Mouse (Mus musculus) intestine, embryonic 14.5 days (tissue): Measurements from ENCODE around the gene Lefty1. TPM values are rescaled to one million over a fixed set of nuclear protein-coding genes. Genes with fewer than 3 reads are reported as not detected.

ENCODE experiments used
- ATAC-seq: fragments of 200-750 bp; cut with Nextera tagmentation; replicated peaks from 2 replicates; pipeline ENCODE4 v1.8.0; 2017; ENCODE audit warnings: low read depth, moderate number of reproducible peaks, moderate TSS enrichment, moderate library complexity; ENCODE audit not compliant: low FRiP score, low TSS enrichment
- DNase-seq: peaks from one replicate; pipeline ENCODE4 v3.0.0-alpha.2; 2018; ENCODE audit warnings: low spot score
- H3K27ac ChIP-seq: fragments of 300-500 bp; sonication (generic); 2 replicates; pipeline ENCODE4 v1.5.1; 2014; ENCODE audit warnings: low read depth, mild to moderate bottlenecking, control low read depth
- H3K27me3 ChIP-seq: fragments of 300-500 bp; sonication (generic); replicated peaks from 2 replicates; pipeline ENCODE4 v1.6.1; 2014; ENCODE audit warnings: low read length, control low read depth; ENCODE audit not compliant: control insufficient read depth, insufficient read depth
- H3K36me3 ChIP-seq: fragments of 300-500 bp; sonication (generic); 2 replicates; pipeline ENCODE4 v1.6.1; 2014; ENCODE audit warnings: low read length, control low read depth; ENCODE audit not compliant: control insufficient read depth, insufficient read depth
- H3K4me1 ChIP-seq: fragments of 300-500 bp; sonication (generic); replicated peaks from 2 replicates; pipeline ENCODE4 v1.6.1; 2014; ENCODE audit warnings: low read length, control low read depth, mixed read lengths; ENCODE audit not compliant: control insufficient read depth, insufficient read depth
- H3K4me2 ChIP-seq: fragments of 300-500 bp; sonication (generic); 2 replicates; pipeline ENCODE4 v1.6.1; 2014; ENCODE audit warnings: low read length
- H3K4me3 ChIP-seq: fragments of 300-500 bp; sonication (generic); 2 replicates; pipeline ENCODE4 v1.5.1; 2014; ENCODE audit warnings: low read depth, low read length, control low read depth, mixed read lengths
- H3K9ac ChIP-seq: fragments of 300-500 bp; sonication (generic); 2 replicates; pipeline ENCODE4 v1.6.1; 2014; ENCODE audit warnings: mild to moderate bottlenecking, low read length
- H3K9me3 ChIP-seq: fragments of 300-500 bp; sonication (generic); 2 replicates; pipeline ENCODE4 v1.6.1; 2016; ENCODE audit warnings: low read length, control low read depth; ENCODE audit not compliant: control insufficient read depth
- WGBS: fragments of 180-500 bp; shearing (Covaris S2); extraction: QIAGEN DNeasy Blood & Tissue Kit; methylation state at CpG from one replicate; pipeline ENCODE4 v1.1.7; 2014; 5-methylcytosine and 5-hydroxymethylcytosine counted together
- polyA plus RNA-seq: library from polyadenylated mRNA; unstranded; fragments of >200 nt; fragmentation: Nextera tagmentation; extraction: Ambion mirVana; gene quantifications from 2 replicates; pipeline ENCODE4 v1.2.1, GENCODE M21; 2014

Lefty1 gene
- polyA plus RNA-seq, 1 experiment from 2014 or later: 2.1 TPM

DNA sequence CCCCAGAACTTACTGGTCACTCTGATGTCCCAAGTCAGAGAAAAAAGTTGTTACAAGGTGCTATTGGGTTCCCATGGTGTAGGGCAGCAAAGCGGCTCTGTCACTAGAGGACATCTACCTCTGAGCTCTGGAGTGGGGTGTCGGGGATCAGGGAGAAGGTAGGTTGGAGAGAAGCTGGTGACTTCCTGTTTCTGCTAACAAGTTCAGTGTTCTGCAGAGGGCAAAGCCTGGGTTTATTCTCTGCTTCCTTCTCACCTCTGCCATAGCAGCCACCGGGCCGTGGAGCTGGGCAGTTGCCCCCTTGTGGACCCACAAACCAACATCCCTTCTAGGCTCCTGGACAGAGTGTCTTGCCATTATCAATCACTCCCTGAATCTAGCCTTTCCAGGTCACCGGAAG is 22.0 kb upstream of the Lefty1 start:
- Histone ChIP-seq H3K27ac (no peak overlapping the region), H3K27me3 (no peaks in the 10 kb centered on the region), H3K9me3 (no peaks in the 10 kb centered on the region), H3K4me1 (no peaks in the 10 kb centered on the region; the same call in 1 of the 2 replicates), H3K4me3 (no peak overlapping the region), H3K4me2 (no peak overlapping the region), H3K9ac (no peak overlapping the region), H3K36me3 (peaks cover 6% of the 10 kb centered on the region)
- ATAC-seq (no peak), DNase-seq (no peak)
- WGBS: 87% methylated on average over 5 of the region's 5 CpGs

DNA sequence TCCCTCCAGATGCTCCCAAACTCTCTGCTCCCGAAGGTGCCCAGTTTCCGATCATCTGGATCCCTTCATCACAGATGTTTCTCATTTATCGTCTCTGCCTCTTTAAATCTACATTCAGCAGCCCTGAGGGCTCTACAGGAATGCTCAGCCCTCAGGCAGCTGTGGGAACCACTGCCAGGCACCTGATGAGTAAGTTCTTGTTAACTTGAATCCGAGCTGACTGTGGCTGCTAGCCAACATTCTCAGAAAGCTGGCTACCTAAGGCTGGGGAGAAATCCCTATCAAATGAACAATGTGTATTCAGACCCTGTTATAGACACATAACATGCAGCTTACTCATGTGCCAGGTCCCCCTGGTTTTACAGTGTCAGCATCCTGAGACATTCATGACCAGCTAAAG is 21.0 kb upstream of the Lefty1 start:
- 40% methylated on average over 4 of the region's 4 CpGs for WGBS
- Histone ChIP-seq H3K4me3 (no peak overlapping the region), H3K27ac (no peak overlapping the region), H3K9me3 (no peaks in the 10 kb centered on the region), H3K4me2 (no peak overlapping the region), H3K9ac (no peak overlapping the region), H3K36me3 (no peaks in the 10 kb centered on the region), H3K27me3 (no peaks in the 10 kb centered on the region), H3K4me1 (no peaks in the 10 kb centered on the region; the same call in 1 of the 2 replicates)
- no peak for DNase-seq
- no peak for ATAC-seq

DNA sequence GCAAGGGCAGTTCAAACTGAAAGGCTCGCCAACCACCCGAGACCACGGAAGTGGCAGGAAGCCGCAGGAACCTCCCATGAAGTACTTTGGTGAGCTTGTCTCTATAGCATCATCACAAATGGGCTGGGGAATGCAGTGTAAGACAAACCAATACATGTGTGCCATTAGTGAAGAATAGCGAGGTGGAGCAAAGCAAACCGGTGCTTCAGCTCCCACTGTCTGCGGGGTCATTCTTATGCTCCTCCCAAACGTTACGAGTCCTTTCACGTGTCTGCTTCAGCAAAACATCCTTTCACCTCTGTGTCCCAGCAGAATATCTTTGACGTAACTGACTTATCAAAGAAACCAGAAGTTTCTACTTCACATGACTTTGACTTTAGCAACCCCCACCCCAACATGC is 18.4 kb upstream of the Lefty1 start:
- ATAC-seq (no peak), DNase-seq (no peak)
- no peak overlapping the region for H3K9ac ChIP-seq
- H3K27me3 ChIP-seq: no peaks in the 10 kb centered on the region
- no peaks in the 10 kb centered on the region; the same call in 1 of the 2 replicates for H3K4me1 ChIP-seq
- no peaks in the 10 kb centered on the region for H3K9me3 ChIP-seq
- H3K36me3 ChIP-seq: no peaks in the 10 kb centered on the region
- no peak overlapping the region for H3K4me3 ChIP-seq
- no peak overlapping the region for H3K4me2 ChIP-seq
- 86% methylated on average over 11 of the region's 11 CpGs for WGBS
- no peak overlapping the region for H3K27ac ChIP-seq

DNA sequence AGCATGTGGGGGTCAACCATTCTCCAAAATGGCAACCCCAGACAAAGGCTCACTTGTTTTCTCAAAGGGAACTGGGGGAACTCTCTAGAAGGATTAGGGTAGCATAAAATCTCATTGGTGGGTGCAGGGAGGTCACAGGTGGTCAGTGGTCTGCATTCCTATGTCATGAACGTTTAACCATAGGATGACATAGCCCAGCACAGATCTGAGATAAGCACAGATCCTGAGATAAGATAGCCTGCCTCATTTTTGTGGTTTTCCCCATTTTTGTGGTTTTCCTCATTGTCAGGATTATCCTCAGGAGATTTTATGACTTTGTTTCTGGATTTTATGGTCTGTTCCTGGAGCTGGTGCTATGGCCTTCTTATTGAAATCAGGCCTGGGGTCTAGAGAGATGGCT is 17.8 kb upstream of the Lefty1 start:
- no peak for DNase-seq
- Histone ChIP-seq H3K27me3 (no peaks in the 10 kb centered on the region), H3K36me3 (no peaks in the 10 kb centered on the region), H3K27ac (no peak overlapping the region), H3K9ac (no peak overlapping the region), H3K4me1 (no peaks in the 10 kb centered on the region), H3K4me2 (no peak overlapping the region), H3K9me3 (no peaks in the 10 kb centered on the region), H3K4me3 (no peak overlapping the region)
- 14% methylated on average over 1 of the region's 1 CpGs for WGBS
- ATAC-seq: no peak

DNA sequence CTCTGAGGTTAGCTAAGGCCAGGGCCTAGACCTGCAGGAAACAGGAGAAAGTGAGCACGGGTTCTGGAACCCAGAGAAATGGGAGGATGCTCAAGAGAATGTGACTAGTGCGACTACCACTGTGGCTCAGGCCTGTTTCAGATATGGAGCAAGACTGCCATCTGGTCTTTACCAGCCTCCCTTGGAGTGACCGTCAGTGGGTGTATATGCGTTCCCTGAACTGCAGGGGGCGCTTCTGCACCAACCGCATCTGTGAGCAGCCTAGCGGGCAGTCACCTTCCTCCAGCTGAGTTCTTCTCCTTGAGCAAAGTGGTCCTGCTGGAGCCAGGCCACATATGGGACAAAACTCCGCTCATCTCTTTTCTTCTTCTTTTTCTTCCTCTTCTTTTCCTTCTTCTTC is 15.1 kb upstream of the Lefty1 start:
- H3K27me3 ChIP-seq: no peaks in the 10 kb centered on the region
- H3K9ac ChIP-seq: no peak overlapping the region
- H3K4me1 ChIP-seq: no peaks in the 10 kb centered on the region
- no peak overlapping the region for H3K27ac ChIP-seq
- 45% methylated on average over 8 of the region's 8 CpGs for WGBS
- DNase-seq: no peak
- no peak overlapping the region for H3K4me2 ChIP-seq
- no peaks in the 10 kb centered on the region for H3K9me3 ChIP-seq
- no peaks in the 10 kb centered on the region for H3K36me3 ChIP-seq
- H3K4me3 ChIP-seq: no peak overlapping the region
- no peak for ATAC-seq

DNA sequence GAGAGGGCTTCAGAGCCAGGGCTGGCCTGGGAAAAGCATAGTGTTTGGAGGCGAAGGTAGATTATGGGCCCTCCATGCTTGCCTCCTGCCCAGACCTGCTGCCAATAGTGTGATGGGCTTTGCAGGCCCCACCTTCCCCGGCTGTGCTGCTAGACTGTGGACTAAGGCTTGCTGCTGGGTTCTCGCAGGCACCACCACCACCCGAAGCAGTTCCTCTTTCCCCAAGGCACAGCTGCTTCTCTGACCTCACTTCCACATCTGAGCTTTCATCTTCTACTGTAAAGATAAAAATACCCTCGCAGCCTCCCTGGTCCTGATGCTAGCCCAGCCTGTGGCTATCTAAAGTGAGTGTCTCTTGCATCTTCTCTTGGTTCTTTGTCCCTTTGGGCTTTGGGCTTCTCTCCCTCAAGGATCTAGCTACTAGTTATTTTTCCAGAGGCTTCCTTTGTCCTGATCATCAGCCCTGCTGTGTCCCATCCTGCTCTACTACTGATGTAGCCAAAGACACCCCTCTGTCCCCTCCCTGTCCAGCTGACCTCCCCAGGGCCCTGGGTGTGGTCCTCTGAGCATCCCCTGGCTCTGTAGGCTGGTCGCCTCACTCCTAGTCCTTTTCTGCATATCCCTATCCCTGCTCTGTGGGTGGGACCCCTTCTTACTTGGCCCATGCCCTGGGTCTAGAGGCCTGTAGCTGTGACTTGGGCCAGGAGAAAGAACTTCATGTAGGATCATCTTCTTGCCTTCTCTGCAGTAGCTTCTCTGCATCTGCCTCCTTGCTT is 12.4 kb upstream of the Lefty1 start:
- Histone ChIP-seq H3K4me2 (no peak overlapping the region), H3K36me3 (no peaks in the 10 kb centered on the region), H3K9me3 (no peaks in the 10 kb centered on the region), H3K27ac (no peak overlapping the region), H3K27me3 (no peaks in the 10 kb centered on the region), H3K4me3 (no peak overlapping the region), H3K4me1 (no peaks in the 10 kb centered on the region), H3K9ac (no peak overlapping the region)
- 69% methylated on average over 6 of the region's 6 CpGs for WGBS
- DNase-seq: no peak
- ATAC-seq: no peak

DNA sequence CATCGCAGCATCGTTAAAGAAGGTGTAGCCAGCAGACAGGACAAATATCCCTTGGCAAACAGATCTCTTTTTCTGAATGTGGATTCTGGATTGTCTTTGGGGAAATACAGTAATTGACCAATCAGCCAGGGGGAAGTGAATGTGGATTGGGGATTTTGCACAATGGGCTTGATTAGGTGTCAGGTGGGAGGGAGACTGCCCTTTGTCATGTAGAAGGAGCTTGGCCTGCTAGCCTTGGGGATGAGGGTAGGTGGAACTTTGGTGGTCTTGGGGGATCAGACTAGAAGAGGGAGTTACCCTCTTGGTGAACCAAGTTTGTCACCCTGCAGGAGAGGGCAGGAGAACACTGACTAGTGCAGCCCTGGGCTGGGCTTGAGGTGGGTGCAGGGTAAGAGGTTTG is 10.1 kb upstream of the Lefty1 start:
- H3K27me3 ChIP-seq: no peaks in the 10 kb centered on the region
- H3K36me3 ChIP-seq: no peaks in the 10 kb centered on the region
- H3K4me3 ChIP-seq: no peak overlapping the region
- no peak for DNase-seq
- H3K9me3 ChIP-seq: no peaks in the 10 kb centered on the region
- H3K27ac ChIP-seq: no peak overlapping the region
- H3K4me1 ChIP-seq: no peaks in the 10 kb centered on the region
- no peak for ATAC-seq
- H3K4me2 ChIP-seq: no peak overlapping the region
- no peak overlapping the region for H3K9ac ChIP-seq
- WGBS: 30% methylated on average over 2 of the region's 2 CpGs

DNA sequence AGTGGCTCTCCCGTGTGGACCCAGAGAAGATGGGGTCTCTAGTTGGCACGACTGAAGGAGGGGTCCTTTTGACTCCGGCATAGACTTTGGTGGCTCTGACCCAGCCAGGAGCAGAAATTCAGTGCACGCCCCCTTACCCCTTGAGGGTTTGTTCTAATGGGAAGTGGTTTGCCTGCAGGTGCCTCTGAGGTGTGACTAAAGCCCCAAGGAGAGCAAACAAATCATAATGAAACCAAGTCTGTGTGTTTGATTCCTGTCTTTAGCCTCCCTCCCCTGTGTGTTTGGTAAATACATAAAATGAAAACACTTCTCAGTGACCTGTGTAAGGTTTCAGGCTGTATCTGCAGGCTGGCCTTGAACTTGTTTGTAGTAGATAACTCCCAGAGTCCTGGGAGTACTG is 8.5 kb upstream of the Lefty1 start:
- DNase-seq (no peak), ATAC-seq (no peak)
- no peak overlapping the region for H3K27ac ChIP-seq
- H3K27me3 ChIP-seq: no peaks in the 10 kb centered on the region
- no peak overlapping the region for H3K4me3 ChIP-seq
- no peaks in the 10 kb centered on the region for H3K4me1 ChIP-seq
- H3K4me2 ChIP-seq: no peak overlapping the region
- H3K9ac ChIP-seq: no peak overlapping the region
- no peaks in the 10 kb centered on the region for H3K9me3 ChIP-seq
- WGBS: 70% methylated on average over 4 of the region's 4 CpGs
- H3K36me3 ChIP-seq: no peaks in the 10 kb centered on the region

DNA sequence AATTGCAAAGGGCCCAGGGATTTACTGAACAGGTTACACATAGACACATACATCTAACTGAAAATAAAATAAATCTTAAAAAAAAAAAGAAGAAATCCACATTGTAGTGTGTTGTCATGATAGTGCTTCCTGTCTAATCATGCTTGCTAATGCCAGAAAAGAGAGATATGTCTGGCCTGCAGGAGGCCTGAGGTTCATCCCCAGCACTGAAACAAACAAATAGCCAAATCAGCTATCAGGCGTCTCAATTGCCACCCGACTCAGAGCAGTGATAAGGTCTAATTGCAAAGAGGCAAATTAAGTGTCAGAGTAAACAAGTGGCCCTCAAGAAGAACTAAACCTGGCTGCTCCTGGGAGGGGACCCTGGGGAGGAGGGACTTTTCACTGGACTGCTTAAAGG is 5.2 kb upstream of the Lefty1 start:
- WGBS: 30% methylated on average over 2 of the region's 2 CpGs
- no peak overlapping the region for H3K4me3 ChIP-seq
- no peaks in the 10 kb centered on the region for H3K4me1 ChIP-seq
- no peaks in the 10 kb centered on the region for H3K9me3 ChIP-seq
- H3K27me3 ChIP-seq: peaks cover 7% of the 10 kb centered on the region
- no peak overlapping the region for H3K9ac ChIP-seq
- H3K27ac ChIP-seq: no peak overlapping the region
- H3K4me2 ChIP-seq: no peak overlapping the region
- H3K36me3 ChIP-seq: no peaks in the 10 kb centered on the region
- ATAC-seq: no peak
- no peak for DNase-seq
